Mouse (Mus musculus): ENCODE data around the gene Pcdh15. TPM values are rescaled to one million over a fixed set of nuclear protein-coding genes. Genes with fewer than 3 reads are reported as not detected.

Gene Pcdh15
- polyA plus RNA-seq, 1 experiment = 2.0 TPM

- TF ChIP-seq CTCF (IDR thresholded peaks at IDR 0.05; ENCODE audit: control insufficient read depth, insufficient read depth, insufficient replicate concordance, low read depth, low read length) (no peak), POLR2A (IDR thresholded peaks at IDR 0.05; ENCODE audit: control insufficient read depth, low read depth, low read length) (no peak)
- no peak overlapping the region for H3K27ac ChIP-seq (ENCODE audit: control insufficient read depth, insufficient read depth, low read depth, low read length)
Measured at GRCm38 (mm10) chr10:74257716-74258446, 1158.7 kb downstream of the Pcdh15 start.

DNA sequence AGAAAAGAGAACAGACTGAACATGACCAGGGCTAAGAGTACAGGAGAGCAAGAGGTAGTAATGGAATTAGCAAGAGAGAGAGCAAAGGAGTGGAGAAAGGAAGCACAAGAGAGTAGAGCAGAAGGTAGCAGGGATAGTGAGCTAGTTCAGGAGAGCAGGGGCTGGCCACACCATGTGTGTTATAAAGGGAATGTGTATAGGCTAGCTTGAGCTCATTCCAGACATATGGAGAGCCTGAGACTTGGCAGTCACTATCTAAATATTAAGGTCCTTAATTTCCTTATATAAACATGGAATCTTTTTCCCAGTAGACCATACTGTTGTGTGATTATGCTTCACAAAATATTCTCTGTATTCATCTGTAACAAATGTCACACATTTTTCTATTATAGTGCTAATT, 1159.5 kb downstream of the Pcdh15 start:
- no peak overlapping the region for H3K4me3 ChIP-seq (ENCODE audit: control insufficient read depth, low read depth, low read length)
- H3K27me3 ChIP-seq (ENCODE audit: control insufficient read depth, insufficient read depth, low read length) = no peaks in the 10 kb centered on the region
- H3K27ac ChIP-seq (ENCODE audit: control insufficient read depth, insufficient read depth, low read depth, low read length) = no peak overlapping the region
- no peaks in the 10 kb centered on the region for H3K4me1 ChIP-seq (ENCODE audit: control insufficient read depth, insufficient read depth, low read length)
- no peaks in the 10 kb centered on the region for H3K36me3 ChIP-seq (ENCODE audit: control insufficient read depth, insufficient read depth, low read length)
- TF ChIP-seq CTCF (IDR thresholded peaks at IDR 0.05; ENCODE audit: control insufficient read depth, insufficient read depth, insufficient replicate concordance, low read depth, low read length) = no peak
- no peak for TF ChIP-seq POLR2A (IDR thresholded peaks at IDR 0.05; ENCODE audit: control insufficient read depth, low read depth, low read length)

More at GRCm38 (mm10) chr10:74257716-74258446, 1158.7 kb downstream of the Pcdh15 start:
- H3K4me1 ChIP-seq (ENCODE audit: control insufficient read depth, insufficient read depth, low read length) = no peaks in the 10 kb centered on the region
- no peak overlapping the region for H3K4me3 ChIP-seq (ENCODE audit: control insufficient read depth, low read depth, low read length)
- H3K36me3 ChIP-seq (ENCODE audit: control insufficient read depth, insufficient read depth, low read length) = no peaks in the 10 kb centered on the region
- H3K27me3 ChIP-seq (ENCODE audit: control insufficient read depth, insufficient read depth, low read length) = no peaks in the 10 kb centered on the region

DNA sequence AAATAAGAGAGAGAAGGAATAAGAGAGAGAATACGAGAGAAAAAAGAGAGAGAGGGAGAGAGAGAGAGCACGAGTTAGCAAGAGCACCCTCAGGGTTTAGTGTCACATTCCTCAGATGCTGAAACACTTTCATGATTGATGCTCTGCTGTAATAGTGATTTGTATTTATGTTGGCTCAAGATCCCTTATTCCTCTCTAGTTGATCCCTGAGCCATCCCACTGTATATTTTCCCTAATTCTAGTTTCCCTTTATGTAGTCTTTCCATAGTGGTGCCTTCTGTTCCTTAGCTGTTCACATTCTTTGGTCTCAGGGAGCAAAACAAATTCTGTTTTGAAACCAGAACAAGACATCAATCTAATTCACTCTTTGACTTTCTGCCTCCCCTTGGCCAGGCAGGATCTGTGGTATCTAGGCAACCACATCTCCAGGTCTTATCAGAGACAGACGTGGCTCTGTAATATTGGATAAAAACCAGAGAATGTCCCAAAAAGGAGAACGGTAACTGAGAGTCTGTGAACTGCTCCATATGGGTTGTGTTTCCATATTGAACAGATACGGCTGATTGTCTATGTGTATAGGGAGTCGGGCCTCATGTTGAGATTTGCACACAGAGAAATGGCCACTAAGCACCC, 1170.6 kb downstream of the Pcdh15 start:
- Histone ChIP-seq H3K27ac (ENCODE audit: control insufficient read depth, insufficient read depth, low read depth, low read length) (no peak overlapping the region), H3K27me3 (ENCODE audit: control insufficient read depth, insufficient read depth, low read length) (no peaks in the 10 kb centered on the region), H3K36me3 (ENCODE audit: control insufficient read depth, insufficient read depth, low read length) (no peaks in the 10 kb centered on the region), H3K4me1 (ENCODE audit: control insufficient read depth, insufficient read depth, low read length) (no peaks in the 10 kb centered on the region), H3K4me3 (ENCODE audit: control insufficient read depth, low read depth, low read length) (no peak overlapping the region)
- TF ChIP-seq POLR2A (IDR thresholded peaks at IDR 0.05; ENCODE audit: control insufficient read depth, low read depth, low read length) (no peak), CTCF (IDR thresholded peaks at IDR 0.05; ENCODE audit: control insufficient read depth, insufficient read depth, insufficient replicate concordance, low read depth, low read length) (no peak)

DNA sequence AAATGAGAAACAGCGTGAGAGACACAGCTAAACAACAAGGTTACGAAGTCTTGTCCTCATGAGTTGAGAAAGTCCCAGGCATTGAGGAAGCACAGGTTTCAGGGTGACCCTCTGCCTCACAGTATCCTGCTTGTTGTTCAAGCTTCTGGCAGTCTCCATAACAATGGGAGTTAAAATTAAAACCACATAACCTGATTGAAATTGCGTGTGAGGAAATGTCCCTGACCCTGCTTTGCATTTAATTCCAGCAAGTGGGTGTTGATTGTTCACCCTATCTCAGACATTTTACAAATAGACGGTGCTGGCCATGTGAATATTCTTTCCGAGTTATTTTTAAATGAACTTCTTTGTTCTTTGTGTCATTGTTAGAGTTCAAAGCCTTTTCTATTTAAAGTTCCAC, 1171.8 kb downstream of the Pcdh15 start:
- Histone ChIP-seq H3K27me3 (ENCODE audit: control insufficient read depth, insufficient read depth, low read length) (no peaks in the 10 kb centered on the region), H3K4me1 (ENCODE audit: control insufficient read depth, insufficient read depth, low read length) (no peaks in the 10 kb centered on the region), H3K36me3 (ENCODE audit: control insufficient read depth, insufficient read depth, low read length) (no peaks in the 10 kb centered on the region), H3K4me3 (ENCODE audit: control insufficient read depth, low read depth, low read length) (no peak overlapping the region), H3K27ac (ENCODE audit: control insufficient read depth, insufficient read depth, low read depth, low read length) (no peak overlapping the region)
- TF ChIP-seq CTCF (IDR thresholded peaks at IDR 0.05; ENCODE audit: control insufficient read depth, insufficient read depth, insufficient replicate concordance, low read depth, low read length) (no peak), POLR2A (IDR thresholded peaks at IDR 0.05; ENCODE audit: control insufficient read depth, low read depth, low read length) (no peak)

- Histone ChIP-seq H3K27me3 (ENCODE audit: control insufficient read depth, insufficient read depth, low read length) (no peaks in the 10 kb centered on the region), H3K27ac (ENCODE audit: control insufficient read depth, insufficient read depth, low read depth, low read length) (no peak overlapping the region), H3K36me3 (ENCODE audit: control insufficient read depth, insufficient read depth, low read length) (no peaks in the 10 kb centered on the region), H3K4me3 (ENCODE audit: control insufficient read depth, low read depth, low read length) (no peak overlapping the region), H3K4me1 (ENCODE audit: control insufficient read depth, insufficient read depth, low read length) (no peaks in the 10 kb centered on the region)
- no peak for TF ChIP-seq CTCF (IDR thresholded peaks at IDR 0.05; ENCODE audit: control insufficient read depth, insufficient read depth, insufficient replicate concordance, low read depth, low read length)
- no peak for TF ChIP-seq POLR2A (IDR thresholded peaks at IDR 0.05; ENCODE audit: control insufficient read depth, low read depth, low read length)
Measured at GRCm38 (mm10) chr10:74304120-74304519, 1205.0 kb downstream of the Pcdh15 start.

DNA sequence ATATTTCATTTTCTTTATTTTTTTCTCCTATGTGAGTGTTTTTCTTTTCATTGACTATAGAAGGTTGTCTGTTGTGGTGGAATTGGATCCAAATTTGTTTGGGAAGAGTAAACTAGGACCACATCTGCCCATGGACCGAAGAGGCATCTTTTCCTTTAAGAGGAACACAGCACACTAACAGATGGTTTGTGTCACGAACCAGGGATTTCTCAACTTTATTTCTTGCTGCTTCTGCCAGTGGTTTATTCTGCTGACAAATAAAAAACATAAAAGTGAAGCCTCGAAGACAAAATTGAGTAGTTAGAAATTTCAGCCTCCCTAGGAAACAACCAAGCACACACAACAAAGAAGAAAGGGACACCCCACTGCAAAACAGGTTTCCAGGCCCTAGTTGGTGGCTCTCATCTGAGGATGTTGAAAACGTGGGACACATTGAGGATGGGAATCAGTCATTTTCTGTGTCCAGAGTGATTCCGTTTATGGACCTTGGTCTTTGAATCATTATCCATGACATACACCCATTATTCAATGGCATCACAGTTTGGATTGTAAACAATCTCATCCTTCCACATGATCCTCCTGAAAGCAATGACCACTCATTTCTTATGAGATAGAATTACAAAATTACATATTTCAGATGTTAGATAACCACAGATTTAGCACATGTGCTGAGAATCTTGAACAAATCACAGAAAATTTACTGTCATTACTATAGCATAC, 1206.5 kb downstream of the Pcdh15 start:
- no peak overlapping the region for H3K4me3 ChIP-seq (ENCODE audit: control insufficient read depth, low read depth, low read length)
- no peak overlapping the region for H3K27ac ChIP-seq (ENCODE audit: control insufficient read depth, insufficient read depth, low read depth, low read length)
- TF ChIP-seq CTCF (IDR thresholded peaks at IDR 0.05; ENCODE audit: control insufficient read depth, insufficient read depth, insufficient replicate concordance, low read depth, low read length) = no peak
- no peak for TF ChIP-seq POLR2A (IDR thresholded peaks at IDR 0.05; ENCODE audit: control insufficient read depth, low read depth, low read length)
- no peaks in the 10 kb centered on the region for H3K36me3 ChIP-seq (ENCODE audit: control insufficient read depth, insufficient read depth, low read length)
- no peaks in the 10 kb centered on the region for H3K27me3 ChIP-seq (ENCODE audit: control insufficient read depth, insufficient read depth, low read length)
- no peaks in the 10 kb centered on the region for H3K4me1 ChIP-seq (ENCODE audit: control insufficient read depth, insufficient read depth, low read length)

- no peak overlapping the region for H3K4me3 ChIP-seq (ENCODE audit: control insufficient read depth, low read depth, low read length)
- H3K27ac ChIP-seq (ENCODE audit: control insufficient read depth, insufficient read depth, low read depth, low read length) = no peak overlapping the region
- TF ChIP-seq CTCF (IDR thresholded peaks at IDR 0.05; ENCODE audit: control insufficient read depth, insufficient read depth, insufficient replicate concordance, low read depth, low read length) = no peak
- TF ChIP-seq POLR2A (IDR thresholded peaks at IDR 0.05; ENCODE audit: control insufficient read depth, low read depth, low read length) = no peak
- no peaks in the 10 kb centered on the region for H3K36me3 ChIP-seq (ENCODE audit: control insufficient read depth, insufficient read depth, low read length)
- no peaks in the 10 kb centered on the region for H3K4me1 ChIP-seq (ENCODE audit: control insufficient read depth, insufficient read depth, low read length)
- H3K27me3 ChIP-seq (ENCODE audit: control insufficient read depth, insufficient read depth, low read length) = no peaks in the 10 kb centered on the region
Measured at GRCm38 (mm10) chr10:74307035-74307434, 1207.9 kb downstream of the Pcdh15 start.

Measured in testis, adult 2 months (tissue).